Mouse (Mus musculus) heart, adult 2 months (tissue): ENCODE data around the gene Akap12. TPM values are rescaled to one million over a fixed set of nuclear protein-coding genes. Genes with fewer than 3 reads are reported as not detected.

Source experiments
- DNase-seq, 2 experiments: peaks; one replicate each; pipeline ENCODE4 v3.0.0; 2021
- H3K27ac ChIP-seq: fragments of 200-600 bp; 2 replicates; pipeline ENCODE4 v1.8.1; 2022
- H3K27me3 ChIP-seq: fragments of 200-500 bp; 2 replicates; pipeline ENCODE4 v1.6.1; 2012; ENCODE audit warnings: mild to moderate bottlenecking, low read length, inconsistent platforms, mixed read lengths; ENCODE audit not compliant: control insufficient read depth, insufficient read depth
- H3K36me3 ChIP-seq: fragments of 200-500 bp; 2 replicates; pipeline ENCODE4 v1.6.1; 2012; ENCODE audit warnings: low read length, inconsistent platforms; ENCODE audit not compliant: control insufficient read depth, insufficient read depth
- H3K4me1 ChIP-seq: fragments of 200-500 bp; 2 replicates; pipeline ENCODE4 v1.6.1; 2011; ENCODE audit warnings: low read length; ENCODE audit not compliant: control insufficient read depth, insufficient read depth
- H3K4me3 ChIP-seq: fragments of 200-600 bp; 2 replicates; pipeline ENCODE4 v1.8.1; 2022
- H3K79me2 ChIP-seq: fragments of 200-500 bp; replicated peaks from 2 replicates; pipeline ENCODE4 v1.6.1; 2012; ENCODE audit warnings: mild to moderate bottlenecking, inconsistent platforms, low read length, moderate library complexity, mixed read lengths; ENCODE audit not compliant: control insufficient read depth, insufficient read depth
- H3K9ac ChIP-seq: fragments of 200-500 bp; 2 replicates; pipeline ENCODE4 v1.6.1; 2012; ENCODE audit warnings: low read depth, mild to moderate bottlenecking, control low read depth, inconsistent platforms, low read length, mixed read lengths
- CTCF ChIP-seq: fragments of 200-600 bp; IDR thresholded peaks from 2 replicates; pipeline ENCODE4 v1.8.1; 2022; ENCODE audit warnings: antibody characterized with exemption, mild to moderate bottlenecking, moderate library complexity
- EP300 ChIP-seq: fragments of 200-500 bp; IDR thresholded peaks from 2 replicates; pipeline ENCODE4 v1.6.1; 2011; ENCODE audit warnings: low read depth, low read length, control low read depth; ENCODE audit not compliant: insufficient read depth
- POLR2A ChIP-seq: fragments of 200-500 bp; IDR thresholded peaks from 2 replicates; pipeline ENCODE4 v1.6.1; 2011; ENCODE audit warnings: mild to moderate bottlenecking, low read depth, low read length, control low read depth; ENCODE audit not compliant: insufficient read depth
- WGBS: fragments of 180-500 bp; shearing (Covaris S2); methylation state at CpG from one replicate; pipeline ENCODE4 v1.1.7; 2018; 5-methylcytosine and 5-hydroxymethylcytosine counted together
- intact Hi-C: fragments of 180-260 bp; cut with DNase I; formaldehyde crosslinking; loops from one replicate; pipeline ENCODE4 v1.15.1; 2025
- polyA plus RNA-seq: library from polyadenylated mRNA; depleted of rRNA; stranded (reverse); fragments of >200 nt; gene quantifications from 2 replicates; pipeline ENCODE4 v1.2.3, GENCODE M21; 2012
- total RNA-seq, 2 experiments: library from RNA; stranded (reverse); gene quantifications; 2 replicates each; pipeline ENCODE4 v1.2.3; 2021

Akap12 gene
- total and polyA plus RNA-seq, 3 experiments: 7.5 to 28.0 (median 17.4) TPM

GRCm38 (mm10) chr10:4338863-4339461 lies 72.8 kb downstream of the Akap12 start:
- Histone ChIP-seq H3K9ac (no peak overlapping the region; the same call in 1 of the 2 replicates), H3K79me2 (no peaks in the 10 kb centered on the region), H3K4me1 (peaks cover 13% of the 10 kb centered on the region), H3K27me3 (no peaks in the 10 kb centered on the region), H3K36me3 (no peaks in the 10 kb centered on the region; the same call in 1 of the 2 replicates), H3K27ac (peak overlapping the region; percentile 48), H3K4me3 (0 out of 2 replicates have a peak overlapping the region, but pooled peaks have one; percentile 5)
- no peak for TF ChIP-seq POLR2A
- TF ChIP-seq CTCF: no peak
- no peak for TF ChIP-seq EP300
- peak; percentile 55 for DNase-seq
- 17% methylated on average over 15 of the region's 15 CpGs for WGBS
- intact Hi-C loops: loop anchor here (10.0 kb wide), 1 partner anchor 804 kb away; no protein-coding TSS in a partner anchor

GRCm38 (mm10) chr10:4341430-4341829 lies 75.2 kb downstream of the Akap12 start:
- Histone ChIP-seq H3K4me3 (no peak overlapping the region), H3K4me1 (peaks cover 14% of the 10 kb centered on the region), H3K9ac (no peak overlapping the region), H3K79me2 (no peaks in the 10 kb centered on the region; the same call in 1 of the 2 replicates), H3K36me3 (no peaks in the 10 kb centered on the region; the same call in 1 of the 2 replicates), H3K27me3 (no peaks in the 10 kb centered on the region), H3K27ac (no peak overlapping the region)
- TF ChIP-seq EP300 (no peak), CTCF (peak; percentile 66)
- 7% methylated on average over 2 of the region's 2 CpGs for WGBS
- intact Hi-C loops: no loop called here
- peak; percentile 47 to 55 for DNase-seq

GRCm38 (mm10) chr10:4346489-4347135 lies 80.4 kb downstream of the Akap12 start:
- Histone ChIP-seq H3K79me2 (no peaks in the 10 kb centered on the region; the same call in 1 of the 2 replicates), H3K9ac (peak overlapping the region; percentile 68), H3K36me3 (no peaks in the 10 kb centered on the region), H3K27me3 (no peaks in the 10 kb centered on the region), H3K27ac (no peak overlapping the region; the same call in 1 of the 2 replicates), H3K4me1 (peaks cover 4% of the 10 kb centered on the region), H3K4me3 (peak overlapping the region; percentile 39)
- DNase-seq: peak; percentile 89 to 92
- 11% methylated on average over 28 of the region's 28 CpGs for WGBS
- intact Hi-C loops: loop anchor here (2.0 kb wide), 1 partner anchor 350 kb away; no protein-coding TSS in a partner anchor
- peak; percentile 54; the same call in 1 of the 2 replicates for TF ChIP-seq EP300
- no peak; the same call in 1 of the 2 replicates for TF ChIP-seq CTCF
- no peak for TF ChIP-seq POLR2A

- TF ChIP-seq POLR2A (no peak), EP300 (no peak), CTCF (no peak)
- Histone ChIP-seq H3K79me2 (no peaks in the 10 kb centered on the region; the same call in 1 of the 2 replicates), H3K27ac (no peak overlapping the region), H3K27me3 (no peaks in the 10 kb centered on the region), H3K36me3 (no peaks in the 10 kb centered on the region), H3K4me3 (no peak overlapping the region), H3K9ac (no peak overlapping the region), H3K4me1 (peaks cover 3% of the 10 kb centered on the region; the same call in 1 of the 2 replicates)
- intact Hi-C loops: loop anchor here (2.0 kb wide), 1 partner anchor 350 kb away; no protein-coding TSS in a partner anchor
- 49% methylated on average over 4 of the region's 4 CpGs for WGBS
- DNase-seq: no peak
Observed at GRCm38 (mm10) chr10:4347136-4347492, 80.9 kb downstream of the Akap12 start.

- Histone ChIP-seq H3K4me3 (no peak overlapping the region), H3K36me3 (no peaks in the 10 kb centered on the region), H3K9ac (no peak overlapping the region), H3K27ac (no peak overlapping the region), H3K4me1 (peaks cover 3% of the 10 kb centered on the region; the same call in 1 of the 2 replicates), H3K27me3 (no peaks in the 10 kb centered on the region), H3K79me2 (no peaks in the 10 kb centered on the region; the same call in 1 of the 2 replicates)
- 94% methylated on average over 14 of the region's 14 CpGs for WGBS
- TF ChIP-seq CTCF (no peak), POLR2A (no peak), EP300 (no peak)
- DNase-seq: no peak
- intact Hi-C loops: loop anchor here (2.0 kb wide), 1 partner anchor 351 kb away; no protein-coding TSS in a partner anchor
Observed at GRCm38 (mm10) chr10:4347591-4347990, 81.4 kb downstream of the Akap12 start.
